Mouse (Mus musculus): ENCODE measurements around the gene Rexo2. TPM values are rescaled to one million over a fixed set of nuclear protein-coding genes. Genes with fewer than 3 reads are reported as not detected.
"Not testable (repeated sequence)": the region's sequence is repeated elsewhere in the genome, so short reads cannot be mapped to it uniquely, and the experiment has no call there.

Rexo2 gene
- total RNA-seq (2021): 10 to 100 TPM; 60.3 to 62.1 TPM

- peak; percentile 95 for DNase-seq
These were observed at the start of gene Rexo2 for GRCm38 (mm10) chr9:48480411-48481213. Gene Rexo2 (minus strand): TSS chr9:48480623.

- DNase-seq: no peak
These were observed 46.1 kb upstream of the Rexo2 start for GRCm38 (mm10) chr9:48526520-48526919.

- no peak for DNase-seq
These were observed 45.1 kb upstream of the Rexo2 start for GRCm38 (mm10) chr9:48525566-48525965.

GRCm38 (mm10) chr9:48520405-48520804, 40.0 kb upstream of the Rexo2 start:
- not testable (repeated sequence) for DNase-seq

GRCm38 (mm10) chr9:48517372-48518130, 37.1 kb upstream of the Rexo2 start:
- no peak for DNase-seq

- DNase-seq: no peak
These were observed 36.4 kb upstream of the Rexo2 start for GRCm38 (mm10) chr9:48516615-48517371.

- DNase-seq: peak; percentile 58
These were observed 34.9 kb upstream of the Rexo2 start for GRCm38 (mm10) chr9:48515332-48515731.

- no peak for DNase-seq
These were observed 29.7 kb upstream of the Rexo2 start for GRCm38 (mm10) chr9:48510134-48510533.

GRCm38 (mm10) chr9:48504741-48505365, 24.4 kb upstream of the Rexo2 start:
- DNase-seq: no peak

GRCm38 (mm10) chr9:48503001-48503400, 22.6 kb upstream of the Rexo2 start:
- DNase-seq: no peak

GRCm38 (mm10) chr9:48501192-48501591, 20.8 kb upstream of the Rexo2 start:
- no peak for DNase-seq

GRCm38 (mm10) chr9:48495548-48495932, 15.1 kb upstream of the Rexo2 start:
- DNase-seq: no peak

- peak; percentile 95 for DNase-seq
These were observed 14.6 kb upstream of the Rexo2 start, which contains the start of the genes Rbm7 and Gm5617 for GRCm38 (mm10) chr9:48494817-48495547. Gene Rbm7 (minus strand): TSS chr9:48495299. Gene Gm5617 (plus strand): TSS chr9:48495442.

GRCm38 (mm10) chr9:48481214-48482134, 1.1 kb upstream of the Rexo2 start:
- DNase-seq: no peak

GRCm38 (mm10) chr9:48479838-48480410, 499 bp downstream of the Rexo2 start:
- DNase-seq: no peak

- no peak for DNase-seq
These were observed 1.6 kb downstream of the Rexo2 start for GRCm38 (mm10) chr9:48478808-48479207.

GRCm38 (mm10) chr9:48476236-48477165, 3.9 kb downstream of the Rexo2 start:
- DNase-seq: no peak

GRCm38 (mm10) chr9:48474367-48474766, 6.1 kb downstream of the Rexo2 start:
- no peak for DNase-seq

GRCm38 (mm10) chr9:48473131-48473530, 7.3 kb downstream of the Rexo2 start:
- no peak for DNase-seq
